Mouse (Mus musculus): ENCODE results near the gene Morc1.

DNA sequence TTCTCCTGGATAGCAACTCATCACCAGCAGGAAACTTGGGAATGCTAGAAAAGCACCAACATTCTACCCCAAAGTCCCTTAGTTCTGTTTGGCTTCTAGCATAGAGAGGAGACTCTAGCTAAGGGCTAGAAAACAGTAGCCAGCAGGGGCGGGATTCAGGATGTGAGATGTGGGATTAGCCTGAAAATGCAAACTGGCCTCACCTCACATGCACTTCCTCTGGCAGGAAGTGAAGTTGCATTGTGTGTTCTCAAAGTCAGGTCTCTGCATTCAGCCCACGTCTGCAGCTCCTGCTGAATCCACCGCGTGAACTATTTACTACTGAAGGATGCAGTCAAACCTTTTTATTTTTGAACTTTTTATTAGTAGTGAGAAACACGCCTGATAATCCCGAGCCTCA, 154.3 kb downstream of the Morc1 start:
- no peak for TF ChIP-seq CTCF (IDR thresholded peaks at IDR 0.05; ENCODE audit: low read depth)
- TF ChIP-seq EP300 (IDR thresholded peaks at IDR 0.05; ENCODE audit: low read depth), result no peak
